Mouse (Mus musculus): ENCODE measurements around the gene Chn1. TPM values are rescaled to one million over a fixed set of nuclear protein-coding genes. Genes with fewer than 3 reads are reported as not detected.
A peak's percentile ranks its signal among the peaks of the same experiment; 100 is the strongest.

Chn1 gene
- total and polyA plus RNA-seq, 2 experiments from 2014 or later = 68.8 to 111 TPM

DNA sequence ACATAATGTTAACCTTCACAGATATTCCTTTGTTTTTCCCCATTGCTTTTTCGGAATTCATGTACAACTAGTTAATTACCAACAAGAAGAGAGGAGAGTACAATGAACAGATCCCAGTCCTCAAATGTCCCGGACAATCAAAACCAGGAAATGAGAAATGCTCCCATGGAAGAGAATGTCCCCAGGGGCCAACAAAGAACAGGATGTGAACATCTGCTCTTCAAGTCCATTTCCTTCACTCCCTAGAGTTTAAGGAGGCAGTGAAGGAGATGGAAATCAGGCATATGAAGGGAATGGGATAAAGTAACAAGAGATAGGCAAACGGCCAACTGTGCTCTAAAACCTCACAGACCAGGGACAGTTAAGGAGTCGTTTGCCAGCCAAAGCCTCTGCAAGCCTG is 53.3 kb downstream of the Chn1 start:
- DNase-seq (ENCODE audit: low spot score) = peak; percentile 24
- H3K9ac ChIP-seq (replicated peaks; ENCODE audit: low read length) = no peak overlapping the region
- H3K4me2 ChIP-seq (ENCODE audit: low read depth, low read length) = no peak overlapping the region
- H3K4me3 ChIP-seq (ENCODE audit: low read length) = no peak overlapping the region
- no peaks in the 10 kb centered on the region for H3K9me3 ChIP-seq (ENCODE audit: low read length)
- TF ChIP-seq CTCF (IDR thresholded peaks at IDR 0.05; ENCODE audit: low read depth) = no peak
- H3K27ac ChIP-seq = no peak overlapping the region
- H3K4me1 ChIP-seq (ENCODE audit: insufficient read depth, low read length) = 0 out of 2 replicates have a peak, but pooled peaks cover 4% of the 10 kb centered on the region
- H3K36me3 ChIP-seq (ENCODE audit: insufficient read depth, low read length) = no peaks in the 10 kb centered on the region
- ATAC-seq = no peak
- H3K27me3 ChIP-seq (ENCODE audit: insufficient read depth, low read length) = no peaks in the 10 kb centered on the region
- WGBS = 36% methylated on average over 4 of the region's 4 CpGs

DNA sequence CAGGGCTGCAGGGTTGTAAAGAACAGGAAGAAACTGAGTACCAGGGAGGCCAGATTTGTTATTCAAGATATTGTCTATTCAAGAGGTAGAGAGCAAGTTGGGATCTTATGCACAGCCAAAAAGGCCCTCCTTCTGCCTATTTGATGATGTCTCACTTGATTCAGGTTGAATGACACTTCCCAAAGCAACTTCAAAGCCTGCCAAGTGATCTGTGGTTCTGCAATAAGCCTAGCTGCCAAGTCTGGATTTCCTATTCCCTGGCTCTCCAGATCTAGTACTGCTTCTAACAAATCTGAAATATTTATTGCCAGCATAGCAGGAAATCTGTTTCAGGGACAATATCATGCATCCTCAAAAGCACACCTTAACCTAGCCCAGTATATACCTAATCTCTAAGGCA is 62.7 kb downstream of the Chn1 start:
- H3K36me3 ChIP-seq (ENCODE audit: insufficient read depth, low read length) = no peaks in the 10 kb centered on the region
- H3K9me3 ChIP-seq (ENCODE audit: low read length) = no peaks in the 10 kb centered on the region
- H3K4me2 ChIP-seq (ENCODE audit: low read depth, low read length) = no peak overlapping the region
- no peaks in the 10 kb centered on the region for H3K4me1 ChIP-seq (ENCODE audit: insufficient read depth, low read length)
- no peak overlapping the region for H3K27ac ChIP-seq
- H3K4me3 ChIP-seq (ENCODE audit: low read length) = no peak overlapping the region
- ATAC-seq = no peak
- no peak for TF ChIP-seq CTCF (IDR thresholded peaks at IDR 0.05; ENCODE audit: low read depth)
- no peak for DNase-seq (ENCODE audit: low spot score)
- no peak overlapping the region for H3K9ac ChIP-seq (replicated peaks; ENCODE audit: low read length)
- no peaks in the 10 kb centered on the region for H3K27me3 ChIP-seq (ENCODE audit: insufficient read depth, low read length)

GRCm38 (mm10) chr2:73693045-73693444 is 82.1 kb downstream of the Chn1 start:
- Histone ChIP-seq H3K36me3 (ENCODE audit: insufficient read depth, low read length) (no peaks in the 10 kb centered on the region), H3K27me3 (ENCODE audit: insufficient read depth, low read length) (no peaks in the 10 kb centered on the region), H3K4me3 (ENCODE audit: low read length) (no peak overlapping the region), H3K9ac (replicated peaks; ENCODE audit: low read length) (no peak overlapping the region), H3K4me2 (ENCODE audit: low read depth, low read length) (no peak overlapping the region), H3K9me3 (ENCODE audit: low read length) (no peaks in the 10 kb centered on the region), H3K4me1 (ENCODE audit: insufficient read depth, low read length) (no peaks in the 10 kb centered on the region), H3K27ac (no peak overlapping the region)
- TF ChIP-seq CTCF (IDR thresholded peaks at IDR 0.05; ENCODE audit: low read depth) = no peak
- 59% methylated on average over 4 of the region's 4 CpGs for WGBS
- DNase-seq (ENCODE audit: low spot score) (no peak), ATAC-seq (no peak)

DNA sequence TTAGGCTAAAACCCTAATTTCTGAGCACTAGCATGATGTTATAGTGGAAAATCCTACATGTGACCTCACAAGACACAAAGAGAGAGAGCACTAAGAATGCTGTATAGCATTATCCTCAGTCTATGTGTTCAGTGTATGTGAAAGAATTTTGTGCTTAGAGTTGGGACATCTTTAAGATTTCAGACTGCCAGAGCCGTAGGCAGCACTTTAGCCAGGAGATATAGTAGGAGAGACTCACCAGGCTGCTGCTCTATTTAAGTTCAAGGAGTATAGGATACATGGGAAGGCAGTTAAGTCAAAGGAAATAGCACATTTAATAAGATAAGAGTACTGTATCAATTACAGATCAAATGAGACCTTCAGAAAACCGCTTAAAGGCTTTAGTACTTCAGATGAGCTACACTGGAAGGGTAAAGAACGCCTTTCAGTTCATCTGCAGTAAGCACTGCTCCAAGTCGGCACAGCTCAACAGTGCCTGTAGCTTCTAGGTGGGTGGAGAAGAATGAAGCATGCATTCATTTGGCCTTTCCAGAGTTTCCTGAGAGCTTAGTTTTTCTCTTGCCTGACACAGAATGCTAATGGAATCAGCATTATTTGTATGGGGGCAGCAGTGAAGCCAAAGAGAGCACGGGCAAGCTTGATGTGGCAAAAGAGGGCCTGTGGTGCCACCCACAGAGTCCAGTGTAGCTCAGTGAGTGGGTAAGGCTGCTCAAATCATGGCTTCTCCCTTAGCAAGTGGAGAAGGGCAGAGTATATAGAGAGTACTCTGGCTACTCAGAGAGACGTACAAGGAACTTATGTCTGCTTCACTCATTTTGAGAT is 84.2 kb downstream of the Chn1 start:
- H3K9me3 ChIP-seq (ENCODE audit: low read length) = no peaks in the 10 kb centered on the region
- 68% methylated on average over 6 of the region's 6 CpGs for WGBS
- H3K4me2 ChIP-seq (ENCODE audit: low read depth, low read length) = no peak overlapping the region
- H3K36me3 ChIP-seq (ENCODE audit: insufficient read depth, low read length) = no peaks in the 10 kb centered on the region
- no peak overlapping the region for H3K9ac ChIP-seq (replicated peaks; ENCODE audit: low read length)
- H3K27ac ChIP-seq = 0 out of 2 replicates have a peak overlapping the region, but pooled peaks have one; percentile 7
- no peaks in the 10 kb centered on the region for H3K27me3 ChIP-seq (ENCODE audit: insufficient read depth, low read length)
- ATAC-seq (peak; percentile 70; the same call in 1 of the 2 replicates), DNase-seq (ENCODE audit: low spot score) (peak; percentile 16)
- no peak for TF ChIP-seq CTCF (IDR thresholded peaks at IDR 0.05; ENCODE audit: low read depth)
- H3K4me3 ChIP-seq (ENCODE audit: low read length) = no peak overlapping the region
- no peaks in the 10 kb centered on the region for H3K4me1 ChIP-seq (ENCODE audit: insufficient read depth, low read length)

DNA sequence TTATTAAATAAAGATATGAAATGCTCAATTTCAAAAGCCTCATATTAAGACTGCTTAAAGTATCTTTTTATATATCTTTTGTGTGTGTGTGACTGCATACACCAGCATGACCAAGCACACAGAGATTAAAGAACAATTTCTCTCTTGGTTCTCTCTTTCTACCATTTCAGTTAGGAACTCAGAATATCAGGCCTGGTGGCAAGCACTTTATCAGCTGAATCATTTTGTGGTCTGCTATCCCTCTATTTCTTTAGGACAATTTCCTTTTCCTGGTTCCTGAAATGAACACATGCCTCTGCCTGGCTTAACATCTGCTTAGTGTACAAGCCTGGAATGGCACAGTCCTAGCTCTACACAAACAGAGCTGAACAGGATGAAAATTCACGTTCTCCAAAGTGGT is 92.6 kb downstream of the Chn1 start:
- no peak for ATAC-seq
- no peaks in the 10 kb centered on the region for H3K36me3 ChIP-seq (ENCODE audit: insufficient read depth, low read length)
- no peaks in the 10 kb centered on the region for H3K27me3 ChIP-seq (ENCODE audit: insufficient read depth, low read length)
- DNase-seq (ENCODE audit: low spot score) = no peak
- H3K4me3 ChIP-seq (ENCODE audit: low read length) = no peak overlapping the region
- no peak overlapping the region for H3K9ac ChIP-seq (replicated peaks; ENCODE audit: low read length)
- H3K27ac ChIP-seq = no peak overlapping the region
- H3K9me3 ChIP-seq (ENCODE audit: low read length) = no peaks in the 10 kb centered on the region
- no peak overlapping the region for H3K4me2 ChIP-seq (ENCODE audit: low read depth, low read length)
- 70% methylated on average over 1 of the region's 1 CpGs for WGBS
- TF ChIP-seq CTCF (IDR thresholded peaks at IDR 0.05; ENCODE audit: low read depth) = no peak
- no peaks in the 10 kb centered on the region; the same call in 1 of the 2 replicates for H3K4me1 ChIP-seq (ENCODE audit: insufficient read depth, low read length)

- 0 out of 2 replicates have a peak, but pooled peaks have one; percentile 64 for ATAC-seq
- no peaks in the 10 kb centered on the region for H3K9me3 ChIP-seq (ENCODE audit: low read length)
- peak overlapping the region; percentile 38; the same call in 1 of the 2 replicates for H3K27ac ChIP-seq
- TF ChIP-seq CTCF (IDR thresholded peaks at IDR 0.05; ENCODE audit: low read depth) = no peak
- H3K4me1 ChIP-seq (ENCODE audit: insufficient read depth, low read length) = no peaks in the 10 kb centered on the region; the same call in 1 of the 2 replicates
- no peak overlapping the region for H3K4me2 ChIP-seq (ENCODE audit: low read depth, low read length)
- DNase-seq (ENCODE audit: low spot score) = peak; percentile 77
- H3K27me3 ChIP-seq (ENCODE audit: insufficient read depth, low read length) = no peaks in the 10 kb centered on the region
- no peak overlapping the region for H3K4me3 ChIP-seq (ENCODE audit: low read length)
- H3K36me3 ChIP-seq (ENCODE audit: insufficient read depth, low read length) = no peaks in the 10 kb centered on the region
- no peak overlapping the region for H3K9ac ChIP-seq (replicated peaks; ENCODE audit: low read length)
- 31% methylated on average over 1 of the region's 1 CpGs for WGBS
These were observed 94.6 kb downstream of the Chn1 start for GRCm38 (mm10) chr2:73680425-73681027.

GRCm38 (mm10) chr2:73668608-73669007 is 106.5 kb downstream of the Chn1 start:
- Histone ChIP-seq H3K9me3 (ENCODE audit: low read length) (no peaks in the 10 kb centered on the region), H3K4me1 (ENCODE audit: insufficient read depth, low read length) (no peaks in the 10 kb centered on the region), H3K9ac (replicated peaks; ENCODE audit: low read length) (no peak overlapping the region), H3K4me3 (ENCODE audit: low read length) (no peak overlapping the region), H3K27me3 (ENCODE audit: insufficient read depth, low read length) (no peaks in the 10 kb centered on the region), H3K27ac (no peak overlapping the region), H3K36me3 (ENCODE audit: insufficient read depth, low read length) (no peaks in the 10 kb centered on the region), H3K4me2 (ENCODE audit: low read depth, low read length) (no peak overlapping the region)
- ATAC-seq (no peak), DNase-seq (ENCODE audit: low spot score) (no peak)
- 57% methylated on average over 4 of the region's 4 CpGs for WGBS
- TF ChIP-seq CTCF (IDR thresholded peaks at IDR 0.05; ENCODE audit: low read depth) = no peak

Data from hindbrain, postnatal 0 days (tissue).